Mouse (Mus musculus) forebrain, postnatal 0 days (tissue): ENCODE measurements around the gene Cd9. TPM values are rescaled to one million over a fixed set of nuclear protein-coding genes. Genes with fewer than 3 reads are reported as not detected.
"Not testable (repeated sequence)": the region's sequence is repeated elsewhere in the genome, so short reads cannot be mapped to it uniquely, and the experiment has no call there.

ENCODE experiments used
- ATAC-seq: fragments of 200-750 bp; cut with Nextera tagmentation; 2 replicates; pipeline ENCODE4 v1.8.0; 2017; ENCODE audit warnings: mild to moderate bottlenecking, moderate library complexity
- DNase-seq: peaks from one replicate; pipeline ENCODE4 v3.0.0-alpha.2; 2015
- H3K27ac ChIP-seq: fragments of 300-500 bp; sonication (generic); 2 replicates; pipeline ENCODE4 v1.5.1; 2014; ENCODE audit warnings: low read depth, mild to moderate bottlenecking, antibody characterized with exemption, low read length, moderate library complexity, mixed read lengths
- H3K27me3 ChIP-seq: fragments of 300-500 bp; sonication (generic); 2 replicates; pipeline ENCODE4 v1.6.1; 2014; ENCODE audit warnings: mild to moderate bottlenecking, low read length, mixed read lengths; ENCODE audit not compliant: insufficient read depth
- H3K36me3 ChIP-seq: fragments of 300-500 bp; sonication (generic); 2 replicates; pipeline ENCODE4 v1.6.1; 2014; ENCODE audit warnings: mild to moderate bottlenecking, moderate library complexity; ENCODE audit not compliant: insufficient read depth
- H3K4me1 ChIP-seq: fragments of 300-500 bp; sonication (generic); 2 replicates; pipeline ENCODE4 v1.6.1; 2014; ENCODE audit warnings: antibody characterized with exemption; ENCODE audit not compliant: insufficient read depth
- H3K4me2 ChIP-seq: fragments of 300-500 bp; sonication (generic); 2 replicates; pipeline ENCODE4 v1.6.1; 2014; ENCODE audit warnings: low read depth, mild to moderate bottlenecking, moderate library complexity
- H3K4me3 ChIP-seq: fragments of 300-500 bp; sonication (generic); 2 replicates; pipeline ENCODE4 v1.5.1; 2014; ENCODE audit warnings: low read depth, low read length, mixed read lengths
- H3K9ac ChIP-seq: fragments of 300-500 bp; sonication (generic); 2 replicates; pipeline ENCODE4 v1.6.1; 2014; ENCODE audit warnings: mild to moderate bottlenecking
- H3K9me3 ChIP-seq: fragments of 300-500 bp; sonication (generic); 2 replicates; pipeline ENCODE4 v1.6.1; 2016; ENCODE audit warnings: low read length
- CTCF ChIP-seq: sonication (generic); IDR thresholded peaks from 2 replicates; pipeline ENCODE4 v1.5.1; 2016; ENCODE audit warnings: antibody characterized with exemption, control low read depth, low read depth
- WGBS: fragments of 180-500 bp; shearing (Covaris S2); extraction: QIAGEN DNeasy Blood & Tissue Kit; methylation state at CpG from one replicate; pipeline ENCODE4 v1.1.7; 2014; 5-methylcytosine and 5-hydroxymethylcytosine counted together
- polyA plus RNA-seq: library from polyadenylated mRNA; unstranded; fragments of >200 nt; fragmentation: Nextera tagmentation; extraction: Ambion mirVana; gene quantifications from 2 replicates; pipeline ENCODE4 v1.2.1, GENCODE M21; 2015
- total RNA-seq: library from RNA; depleted of rRNA; stranded (reverse); fragments of >200 nt; gene quantifications from 2 replicates; pipeline ENCODE4 v1.2.3, GENCODE M21; 2014

The Cd9 gene
- total and polyA plus RNA-seq, 2 experiments from 2014 or later: 57.4 to 140 TPM

- DNase-seq: no peak
- peak overlapping the region; percentile 88; the same call in 1 of the 2 replicates for H3K4me2 ChIP-seq
- H3K36me3 ChIP-seq: no peaks in the 10 kb centered on the region
- ATAC-seq: no peak
- H3K9ac ChIP-seq: no peak overlapping the region
- TF ChIP-seq CTCF: no peak
- H3K9me3 ChIP-seq: no peaks in the 10 kb centered on the region
- H3K4me1 ChIP-seq: 0 out of 2 replicates have a peak, but pooled peaks cover 4% of the 10 kb centered on the region
- 83% methylated on average over 10 of the region's 10 CpGs for WGBS
- H3K4me3 ChIP-seq: no peak overlapping the region
- peaks cover 4% of the 10 kb centered on the region; the same call in 1 of the 2 replicates for H3K27me3 ChIP-seq
- no peak overlapping the region for H3K27ac ChIP-seq
Measured at GRCm38 (mm10) chr6:125491393-125491792, 3.2 kb downstream of the Cd9 start.

- Histone ChIP-seq H3K4me2 (no peak overlapping the region), H3K4me3 (no peak overlapping the region), H3K27me3 (peaks cover 4% of the 10 kb centered on the region; the same call in 1 of the 2 replicates), H3K9me3 (no peaks in the 10 kb centered on the region), H3K36me3 (no peaks in the 10 kb centered on the region), H3K4me1 (0 out of 2 replicates have a peak, but pooled peaks cover 4% of the 10 kb centered on the region), H3K27ac (peak overlapping the region; percentile 54), H3K9ac (no peak overlapping the region)
- WGBS: 76% methylated on average over 11 of the region's 11 CpGs
- no peak for TF ChIP-seq CTCF
- ATAC-seq (peak; percentile 60), DNase-seq (peak; percentile 57)
Measured at GRCm38 (mm10) chr6:125489881-125490559, 4.6 kb downstream of the Cd9 start.

DNA sequence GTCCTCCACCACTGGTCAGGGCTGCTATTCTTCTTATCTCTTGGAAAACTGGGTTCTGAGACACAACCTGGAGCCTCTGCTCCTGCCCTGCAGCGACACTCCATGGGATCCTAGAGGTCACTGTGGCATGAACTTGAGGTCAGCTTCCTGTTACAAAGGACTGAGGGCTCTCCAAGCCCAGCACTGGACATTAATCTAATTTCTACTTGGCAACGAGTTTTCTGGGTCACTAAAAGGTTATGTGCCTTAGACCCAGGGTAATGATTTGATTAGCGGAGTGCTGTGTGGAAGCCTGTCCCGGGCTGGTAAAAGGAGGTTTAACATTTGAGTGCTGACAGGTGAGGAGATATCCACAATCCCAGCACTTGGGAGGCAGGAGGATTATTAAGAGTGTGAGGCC is 9.0 kb downstream of the Cd9 start:
- Histone ChIP-seq H3K4me1 (peaks cover 3% of the 10 kb centered on the region; the same call in 1 of the 2 replicates), H3K9ac (no peak overlapping the region), H3K27me3 (no peaks in the 10 kb centered on the region), H3K36me3 (no peaks in the 10 kb centered on the region), H3K27ac (no peak overlapping the region), H3K9me3 (no peaks in the 10 kb centered on the region), H3K4me2 (no peak overlapping the region), H3K4me3 (no peak overlapping the region)
- 63% methylated on average over 4 of the region's 4 CpGs for WGBS
- ATAC-seq (no peak), DNase-seq (no peak)
- no peak for TF ChIP-seq CTCF

GRCm38 (mm10) chr6:125484721-125485120 is 9.9 kb downstream of the Cd9 start:
- Histone ChIP-seq H3K27me3 (no peaks in the 10 kb centered on the region), H3K27ac (no peak overlapping the region), H3K9ac (no peak overlapping the region), H3K4me2 (no peak overlapping the region), H3K9me3 (no peaks in the 10 kb centered on the region), H3K4me1 (peaks cover 3% of the 10 kb centered on the region; the same call in 1 of the 2 replicates), H3K36me3 (no peaks in the 10 kb centered on the region), H3K4me3 (no peak overlapping the region)
- 95% methylated on average over 2 of the region's 2 CpGs for WGBS
- no peak for TF ChIP-seq CTCF
- DNase-seq (no peak), ATAC-seq (no peak)

- not testable (repeated sequence) for H3K4me2 ChIP-seq, DNase-seq
- 97% methylated on average over 10 of the region's 10 CpGs for WGBS
Measured at GRCm38 (mm10) chr6:125484313-125484660, 10.3 kb downstream of the Cd9 start.

GRCm38 (mm10) chr6:125483515-125484312 is 10.9 kb downstream of the Cd9 start:
- no peak for ATAC-seq
- TF ChIP-seq CTCF: no peak
- WGBS: 93% methylated on average over 12 of the region's 12 CpGs
- Histone ChIP-seq H3K4me1 (peaks cover 3% of the 10 kb centered on the region; the same call in 1 of the 2 replicates), H3K9me3 (no peaks in the 10 kb centered on the region), H3K4me2 (no peak overlapping the region), H3K27me3 (no peaks in the 10 kb centered on the region), H3K9ac (no peak overlapping the region), H3K27ac (no peak overlapping the region), H3K36me3 (no peaks in the 10 kb centered on the region), H3K4me3 (no peak overlapping the region)
- no peak for DNase-seq

More at GRCm38 (mm10) chr6:125484313-125484660, 10.3 kb downstream of the Cd9 start:
- not testable (repeated sequence) for H3K36me3 ChIP-seq, H3K9ac ChIP-seq, H3K27me3 ChIP-seq, H3K4me3 ChIP-seq, H3K4me1 ChIP-seq, H3K9me3 ChIP-seq, ATAC-seq, H3K27ac ChIP-seq

GRCm38 (mm10) chr6:125482427-125482831 is 12.2 kb downstream of the Cd9 start:
- WGBS: 58% methylated on average over 5 of the region's 5 CpGs
- Histone ChIP-seq H3K4me2 (no peak overlapping the region), H3K4me3 (no peak overlapping the region), H3K27ac (0 out of 2 replicates have a peak overlapping the region, but pooled peaks have one; percentile 4), H3K36me3 (no peaks in the 10 kb centered on the region), H3K9me3 (no peaks in the 10 kb centered on the region), H3K27me3 (no peaks in the 10 kb centered on the region), H3K4me1 (peaks cover 3% of the 10 kb centered on the region; the same call in 1 of the 2 replicates), H3K9ac (no peak overlapping the region)
- DNase-seq (no peak), ATAC-seq (no peak)
- no peak for TF ChIP-seq CTCF
